Mouse (Mus musculus) brain, embryonic 14.5 days (tissue): ENCODE data around the gene Fgf23. TPM values are rescaled to one million over a fixed set of nuclear protein-coding genes. Genes with fewer than 3 reads are reported as not detected.

Source experiments
- DNase-seq: peaks from one replicate; pipeline ENCODE4 v3.0.0-alpha.2; 2011; ENCODE audit warnings: low read depth
- CTCF ChIP-seq: fragments of 200-500 bp; IDR thresholded peaks from 2 replicates; pipeline ENCODE4 v1.5.1; 2012; ENCODE audit warnings: inconsistent platforms, mild to moderate bottlenecking, moderate library complexity, borderline replicate concordance; ENCODE audit not compliant: insufficient read depth, insufficient read length; ENCODE audit errors: extremely low read depth
- POLR2A ChIP-seq: fragments of 200-500 bp; IDR thresholded peaks from 2 replicates; pipeline ENCODE4 v1.6.1; 2012; ENCODE audit warnings: mild to moderate bottlenecking, inconsistent platforms, borderline replicate concordance; ENCODE audit not compliant: poor library complexity, insufficient read depth, insufficient read length, severe bottlenecking; ENCODE audit errors: extremely low read depth
- polyA plus RNA-seq: library from polyadenylated mRNA; depleted of rRNA; stranded (reverse); fragments of >200 nt; gene quantifications from 2 replicates; pipeline ENCODE4 v1.2.3, GENCODE M21; 2012; rRNA removed

Fgf23 gene
- polyA plus RNA-seq, 1 experiment = 0.34 TPM

- peak; percentile 56; the same call in 1 of the 2 replicates for TF ChIP-seq CTCF
- no peak for TF ChIP-seq POLR2A
- DNase-seq = no peak
These were observed 49.6 kb downstream of the Fgf23 start for GRCm38 (mm10) chr6:127122221-127122806.

- TF ChIP-seq POLR2A (no peak), CTCF (no peak)
These were observed 50.3 kb downstream of the Fgf23 start for GRCm38 (mm10) chr6:127122996-127123395.

GRCm38 (mm10) chr6:127123506-127123905 is 50.8 kb downstream of the Fgf23 start:
- no peak for TF ChIP-seq CTCF
- TF ChIP-seq POLR2A = no peak
- DNase-seq = no peak

More at GRCm38 (mm10) chr6:127122996-127123395, 50.3 kb downstream of the Fgf23 start:
- DNase-seq = no peak

- TF ChIP-seq CTCF (no peak), POLR2A (no peak)
- DNase-seq = no peak
These were observed 57.0 kb downstream of the Fgf23 start for GRCm38 (mm10) chr6:127129659-127130058.

- TF ChIP-seq POLR2A (no peak), CTCF (no peak)
- DNase-seq = peak; percentile 83
These were observed 57.7 kb downstream of the Fgf23 start for GRCm38 (mm10) chr6:127130377-127130776.

Other genes with a start within 250 kb of the Fgf23 start
- 95.3 and 99.2 TPM in 2 replicates for gene Ndufa9, start 223.8 kb upstream of the Fgf23 start, polyA plus RNA-seq
- gene Akap3, start 219.8 kb upstream of the Fgf23 start, polyA plus RNA-seq = 0.11 and 0.16 TPM in 2 replicates
- gene Dyrk4, start 151.1 kb upstream of the Fgf23 start, polyA plus RNA-seq = 0.06 TPM in 1 of 2 replicates, not detected in the other
- gene Rad51ap1, start 133.3 kb upstream of the Fgf23 start, polyA plus RNA-seq = 16.8 and 33.8 TPM in 2 replicates
- gene D6Wsu163e, start 132.9 kb upstream of the Fgf23 start, polyA plus RNA-seq = 21.2 and 22.4 TPM in 2 replicates
- gene Fgf6, start 57.3 kb upstream of the Fgf23 start, polyA plus RNA-seq = not detected in 2 replicates
- 11.6 and 12.1 TPM in 2 replicates for gene Tigar, start 36.7 kb downstream of the Fgf23 start, polyA plus RNA-seq
- 125 and 131 TPM in 2 replicates for gene Ccnd2, start 79.3 kb downstream of the Fgf23 start, polyA plus RNA-seq